Mouse (Mus musculus): ENCODE results near the gene Sox6.

The Sox6 gene

GRCm38 (mm10) chr7:115565060-115565426, 473.6 kb downstream of the Sox6 start:
- DNase-seq (ENCODE audit: low read depth, low spot score), result no peak

- peak; percentile 47 for DNase-seq (ENCODE audit: low read depth, low spot score)
These were observed 474.1 kb downstream of the Sox6 start for GRCm38 (mm10) chr7:115564359-115565059.

GRCm38 (mm10) chr7:115556677-115557076, 481.9 kb downstream of the Sox6 start:
- no peak for DNase-seq (ENCODE audit: low read depth, low spot score)

GRCm38 (mm10) chr7:115550197-115550804, 488.3 kb downstream of the Sox6 start:
- no peak for DNase-seq (ENCODE audit: low read depth, low spot score)

GRCm38 (mm10) chr7:115549670-115550069, 488.9 kb downstream of the Sox6 start:
- DNase-seq (ENCODE audit: low read depth, low spot score), result no peak

- no peak for DNase-seq (ENCODE audit: low read depth, low spot score)
These were observed 492.8 kb downstream of the Sox6 start for GRCm38 (mm10) chr7:115545585-115546374.

- DNase-seq (ENCODE audit: low read depth, low spot score), result no peak
These were observed 495.0 kb downstream of the Sox6 start for GRCm38 (mm10) chr7:115543596-115543995.

- no peak for DNase-seq (ENCODE audit: low read depth, low spot score)
These were observed 498.3 kb downstream of the Sox6 start for GRCm38 (mm10) chr7:115540261-115540660.

GRCm38 (mm10) chr7:115539003-115539402, 499.6 kb downstream of the Sox6 start:
- no peak for DNase-seq (ENCODE audit: low read depth, low spot score)

- no peak for DNase-seq (ENCODE audit: low read depth, low spot score)
These were observed 501.0 kb downstream of the Sox6 start for GRCm38 (mm10) chr7:115537636-115538035.

- DNase-seq (ENCODE audit: low read depth, low spot score), result no peak
These were observed 502.1 kb downstream of the Sox6 start for GRCm38 (mm10) chr7:115536521-115536920.

- DNase-seq (ENCODE audit: low read depth, low spot score), result no peak
These were observed 506.7 kb downstream of the Sox6 start for GRCm38 (mm10) chr7:115531875-115532274.

- no peak for DNase-seq (ENCODE audit: low read depth, low spot score)
These were observed 507.4 kb downstream of the Sox6 start for GRCm38 (mm10) chr7:115531217-115531616.

- no peak for DNase-seq (ENCODE audit: low read depth, low spot score)
These were observed 520.9 kb downstream of the Sox6 start for GRCm38 (mm10) chr7:115517701-115518100.

GRCm38 (mm10) chr7:115513681-115514080, 524.9 kb downstream of the Sox6 start:
- no peak for DNase-seq (ENCODE audit: low read depth, low spot score)

GRCm38 (mm10) chr7:115511777-115512176, 526.8 kb downstream of the Sox6 start:
- no peak for DNase-seq (ENCODE audit: low read depth, low spot score)

GRCm38 (mm10) chr7:115511091-115511490, 527.5 kb downstream of the Sox6 start:
- no peak for DNase-seq (ENCODE audit: low read depth, low spot score)

- peak; percentile 68 for DNase-seq (ENCODE audit: low read depth, low spot score)
These were observed 528.6 kb downstream of the Sox6 start for GRCm38 (mm10) chr7:115510045-115510444.

- DNase-seq (ENCODE audit: low read depth, low spot score), result no peak
These were observed 532.2 kb downstream of the Sox6 start for GRCm38 (mm10) chr7:115506385-115506784.

GRCm38 (mm10) chr7:115501497-115501896, 537.1 kb downstream of the Sox6 start:
- DNase-seq (ENCODE audit: low read depth, low spot score), result peak; percentile 74

- DNase-seq (ENCODE audit: low read depth, low spot score), result no peak
These were observed 537.8 kb downstream of the Sox6 start for GRCm38 (mm10) chr7:115500825-115501224.

- DNase-seq (ENCODE audit: low read depth, low spot score), result no peak
These were observed 538.4 kb downstream of the Sox6 start for GRCm38 (mm10) chr7:115500170-115500569.

- DNase-seq (ENCODE audit: low read depth, low spot score), result no peak
These were observed 546.9 kb downstream of the Sox6 start for GRCm38 (mm10) chr7:115491721-115492120.
